Mouse (Mus musculus): ENCODE data around the gene Zpr1. TPM values are rescaled to one million over a fixed set of nuclear protein-coding genes. Genes with fewer than 3 reads are reported as not detected.
A peak's percentile ranks its signal among the peaks of the same experiment; 100 is the strongest.

The Zpr1 gene
- polyA plus RNA-seq, 1 experiment, result 19.8 TPM

- peaks cover 9% of the 10 kb centered on the region; the same call in 1 of the 2 replicates for H3K4me1 ChIP-seq
- no peaks in the 10 kb centered on the region for H3K36me3 ChIP-seq (replicated peaks; ENCODE audit: low read length)
- H3K9me3 ChIP-seq, result peaks cover 16% of the 10 kb centered on the region
- TF ChIP-seq FLI1 (IDR thresholded peaks at IDR 0.05; ENCODE audit: low read length) (no peak), GATA1 (IDR thresholded peaks at IDR 0.05; ENCODE audit: borderline replicate concordance, low read length) (no peak)
- no peak overlapping the region for H3K4me3 ChIP-seq (replicated peaks)
- peaks cover 51% of the 10 kb centered on the region for H3K27me3 ChIP-seq (replicated peaks)
Observed at GRCm38 (mm10) chr9:46326694-46327405, 54.0 kb downstream of the Zpr1 start.

GRCm38 (mm10) chr9:46327706-46328571, 55.1 kb downstream of the Zpr1 start:
- Histone ChIP-seq H3K4me1 (peaks cover 9% of the 10 kb centered on the region; the same call in 1 of the 2 replicates), H3K9me3 (peaks cover 16% of the 10 kb centered on the region), H3K4me3 (replicated peaks) (no peak overlapping the region), H3K27me3 (replicated peaks) (peaks cover 47% of the 10 kb centered on the region), H3K36me3 (replicated peaks; ENCODE audit: low read length) (no peaks in the 10 kb centered on the region)
- no peak for TF ChIP-seq FLI1 (IDR thresholded peaks at IDR 0.05; ENCODE audit: low read length)
- no peak for TF ChIP-seq GATA1 (IDR thresholded peaks at IDR 0.05; ENCODE audit: borderline replicate concordance, low read length)

- Histone ChIP-seq H3K4me3 (replicated peaks) (peak overlapping the region; percentile 66), H3K27me3 (replicated peaks) (peaks cover 45% of the 10 kb centered on the region), H3K4me1 (peaks cover 9% of the 10 kb centered on the region; the same call in 1 of the 2 replicates), H3K9me3 (peaks cover 16% of the 10 kb centered on the region), H3K36me3 (replicated peaks; ENCODE audit: low read length) (no peaks in the 10 kb centered on the region)
- TF ChIP-seq GATA1 (IDR thresholded peaks at IDR 0.05; ENCODE audit: borderline replicate concordance, low read length) (no peak), FLI1 (IDR thresholded peaks at IDR 0.05; ENCODE audit: low read length) (no peak)
Observed at GRCm38 (mm10) chr9:46328572-46329249, 55.8 kb downstream of the Zpr1 start.

- H3K36me3 ChIP-seq (replicated peaks; ENCODE audit: low read length), result no peaks in the 10 kb centered on the region
- no peak overlapping the region for H3K4me3 ChIP-seq (replicated peaks)
- TF ChIP-seq GATA1 (IDR thresholded peaks at IDR 0.05; ENCODE audit: borderline replicate concordance, low read length) (no peak), FLI1 (IDR thresholded peaks at IDR 0.05; ENCODE audit: low read length) (no peak)
- H3K27me3 ChIP-seq (replicated peaks), result peaks cover 44% of the 10 kb centered on the region
- peaks cover 9% of the 10 kb centered on the region; the same call in 1 of the 2 replicates for H3K4me1 ChIP-seq
- H3K9me3 ChIP-seq, result peaks cover 16% of the 10 kb centered on the region
Observed at GRCm38 (mm10) chr9:46329250-46329648, 56.4 kb downstream of the Zpr1 start.

GRCm38 (mm10) chr9:46329801-46330585, 57.1 kb downstream of the Zpr1 start:
- no peak for TF ChIP-seq GATA1 (IDR thresholded peaks at IDR 0.05; ENCODE audit: borderline replicate concordance, low read length)
- TF ChIP-seq FLI1 (IDR thresholded peaks at IDR 0.05; ENCODE audit: low read length), result no peak
- no peaks in the 10 kb centered on the region for H3K36me3 ChIP-seq (replicated peaks; ENCODE audit: low read length)
- H3K9me3 ChIP-seq, result peaks cover 16% of the 10 kb centered on the region
- H3K4me3 ChIP-seq (replicated peaks), result no peak overlapping the region
- H3K27me3 ChIP-seq (replicated peaks), result peaks cover 48% of the 10 kb centered on the region
- peaks cover 9% of the 10 kb centered on the region; the same call in 1 of the 2 replicates for H3K4me1 ChIP-seq

GRCm38 (mm10) chr9:46330586-46330895, 57.7 kb downstream of the Zpr1 start:
- Histone ChIP-seq H3K4me1 (peaks cover 9% of the 10 kb centered on the region; the same call in 1 of the 2 replicates), H3K27me3 (replicated peaks) (peaks cover 49% of the 10 kb centered on the region), H3K9me3 (peaks cover 16% of the 10 kb centered on the region), H3K36me3 (replicated peaks; ENCODE audit: low read length) (no peaks in the 10 kb centered on the region), H3K4me3 (replicated peaks) (no peak overlapping the region)
- TF ChIP-seq FLI1 (IDR thresholded peaks at IDR 0.05; ENCODE audit: low read length), result no peak
- no peak for TF ChIP-seq GATA1 (IDR thresholded peaks at IDR 0.05; ENCODE audit: borderline replicate concordance, low read length)

GRCm38 (mm10) chr9:46331301-46331700, 58.4 kb downstream of the Zpr1 start:
- Histone ChIP-seq H3K36me3 (replicated peaks; ENCODE audit: low read length) (no peaks in the 10 kb centered on the region), H3K4me1 (peaks cover 9% of the 10 kb centered on the region; the same call in 1 of the 2 replicates), H3K27me3 (replicated peaks) (peaks cover 52% of the 10 kb centered on the region), H3K9me3 (peaks cover 16% of the 10 kb centered on the region), H3K4me3 (replicated peaks) (no peak overlapping the region)
- TF ChIP-seq GATA1 (IDR thresholded peaks at IDR 0.05; ENCODE audit: borderline replicate concordance, low read length), result no peak
- no peak for TF ChIP-seq FLI1 (IDR thresholded peaks at IDR 0.05; ENCODE audit: low read length)

Other genes starting within 250 kb of the Zpr1 start
- 1.4 and 1.8 TPM in 2 replicates for gene Apoa1, start 44.5 kb upstream of the Zpr1 start, polyA plus RNA-seq (2012; ENCODE audit: insufficient read depth, low replicate concordance)
- gene Apoc3, start 37.4 kb upstream of the Zpr1 start, polyA plus RNA-seq (2012; ENCODE audit: insufficient read depth, low replicate concordance), result not detected in 2 replicates
- gene Apoa4, start 32.4 kb upstream of the Zpr1 start, polyA plus RNA-seq (2012; ENCODE audit: insufficient read depth, low replicate concordance), result not detected in 2 replicates
- gene Apoa5, start 4.4 kb upstream of the Zpr1 start, polyA plus RNA-seq (2012; ENCODE audit: insufficient read depth, low replicate concordance), result not detected in 2 replicates
- gene Bud13, start 9.9 kb downstream of the Zpr1 start, polyA plus RNA-seq (2012; ENCODE audit: insufficient read depth, low replicate concordance), result 4.0 and 8.1 TPM in 2 replicates
- not detected in 2 replicates for gene 4931429L15Rik, start 46.9 kb downstream of the Zpr1 start, polyA plus RNA-seq (2012; ENCODE audit: insufficient read depth, low replicate concordance)